Comparison of ENCODE assay signal across 9 mouse cellular contexts in genomic region chr11:97511661-97512369, GRCm38 (mm10). TPM values are rescaled to one million over a fixed set of nuclear protein-coding genes. Genes with fewer than 3 reads are reported as not detected.
DNase-seq lines count a peak whose midpoint lies in the region; ATAC-seq and TF ChIP-seq lines count a peak whose summit lies in the region.
"Had no signal": no experiment of that assay in that cellular context is flagged by ENCODE, and none has a peak within 500 bp of the region (broad histone marks: within the 10 kb centered on the region; RNA-seq: fewer than 3 reads in every experiment).

No protein-coding gene starts in this region.

- no peak for TF ChIP-seq CTCF in midbrain, postnatal 0 days (IDR thresholded peaks at IDR 0.05)
- TF ChIP-seq CTCF in gastrocnemius, adult 2 months (IDR thresholded peaks at IDR 0.05) = no peak
- no peak for TF ChIP-seq CTCF in hindbrain, postnatal 0 days (IDR thresholded peaks at IDR 0.05; ENCODE audit: low read depth)

- H3K27ac ChIP-seq in midbrain, embryonic 12.5 days (replicated peaks) = 0 out of 2 replicates have a peak overlapping the region, but pooled peaks have one; percentile 43
- no peak overlapping the region for H3K27ac ChIP-seq in midbrain, postnatal 0 days (ENCODE audit: low read depth, low read length)
- peak overlapping the region; percentile 64 for H3K27ac ChIP-seq in gastrocnemius, adult 2 months
- H3K27ac ChIP-seq in hindbrain, postnatal 0 days = peak overlapping the region; percentile 37; the same call in 1 of the 2 replicates
- peak overlapping the region; percentile 65 for H3K27ac ChIP-seq in liver, embryonic 15.5 days (replicated peaks)

- no peak overlapping the region for H3K9ac ChIP-seq in midbrain, embryonic 12.5 days (replicated peaks)
- H3K9ac ChIP-seq in midbrain, postnatal 0 days (replicated peaks; ENCODE audit: low read length, poor library complexity, severe bottlenecking) = no peak overlapping the region
- no peak overlapping the region for H3K9ac ChIP-seq in hindbrain, postnatal 0 days (replicated peaks; ENCODE audit: low read length)
- peak overlapping the region; percentile 25; the same call in 1 of the 2 replicates for H3K9ac ChIP-seq in liver, embryonic 15.5 days

- DNase-seq in midbrain, postnatal 0 days (ENCODE audit: low spot score) = no peak
- DNase-seq in gastrocnemius, adult 2 months = peak; percentile 52
- peak; percentile 35 for DNase-seq in hindbrain, postnatal 0 days (ENCODE audit: low spot score)
- DNase-seq in spleen, postnatal 36 days (ENCODE audit: low spot score in 2 of 2) = peak; percentile 71 to 79
- no peak for DNase-seq in layer of hippocampus, postnatal 10 days (ENCODE audit: low spot score in 2 of 2)
- DNase-seq in left cerebral cortex, adult 8-10 months (ENCODE audit: low spot score in 2 of 2) = no peak

- ATAC-seq in midbrain, embryonic 12.5 days (ENCODE audit: low FRiP score, low read depth) = no peak
- no peak for ATAC-seq in midbrain, postnatal 0 days (ENCODE audit: low FRiP score)
- ATAC-seq in hindbrain, postnatal 0 days = 0 out of 2 replicates have a peak, but pooled peaks have one; percentile 25
- ATAC-seq in liver, embryonic 15.5 days (ENCODE audit: insufficient read depth) = no peak

- H3K4me2 ChIP-seq in midbrain, embryonic 12.5 days (replicated peaks) = no peak overlapping the region
- no peak overlapping the region; the same call in 1 of the 2 replicates for H3K4me2 ChIP-seq in midbrain, postnatal 0 days (ENCODE audit: low read depth, low read length, poor library complexity, severe bottlenecking)
- no peak overlapping the region for H3K4me2 ChIP-seq in hindbrain, postnatal 0 days (ENCODE audit: low read depth, low read length)
- peak overlapping the region; percentile 65 for H3K4me2 ChIP-seq in liver, embryonic 15.5 days

- H3K4me1 ChIP-seq in midbrain, embryonic 12.5 days = peaks cover 22% of the 10 kb centered on the region
- 0 out of 2 replicates have a peak, but pooled peaks cover 7% of the 10 kb centered on the region for H3K4me1 ChIP-seq in midbrain, postnatal 0 days (ENCODE audit: insufficient read depth, low read length)
- H3K4me1 ChIP-seq in hindbrain, postnatal 0 days (ENCODE audit: insufficient read depth, low read length) = 0 out of 2 replicates have a peak, but pooled peaks cover 4% of the 10 kb centered on the region
- peaks cover 20% of the 10 kb centered on the region for H3K4me1 ChIP-seq in liver, embryonic 15.5 days (replicated peaks)

- no peaks in the 10 kb centered on the region for H3K27me3 ChIP-seq in midbrain, embryonic 12.5 days
- H3K27me3 ChIP-seq in midbrain, postnatal 0 days (ENCODE audit: insufficient read depth, low read length) = no peaks in the 10 kb centered on the region
- no peaks in the 10 kb centered on the region for H3K27me3 ChIP-seq in hindbrain, postnatal 0 days (ENCODE audit: insufficient read depth, low read length)
- H3K27me3 ChIP-seq in liver, embryonic 15.5 days = peaks cover 8% of the 10 kb centered on the region; the same call in 1 of the 2 replicates

- H3K4me3 ChIP-seq in midbrain, embryonic 12.5 days = no peak overlapping the region
- no peak overlapping the region for H3K4me3 ChIP-seq in midbrain, postnatal 0 days (ENCODE audit: low read depth, low read length)
- H3K4me3 ChIP-seq in gastrocnemius, adult 2 months = peak overlapping the region; percentile 57
- H3K4me3 ChIP-seq in hindbrain, postnatal 0 days (ENCODE audit: low read length) = no peak overlapping the region
- H3K4me3 ChIP-seq in liver, embryonic 15.5 days (replicated peaks) = peak overlapping the region; percentile 48

- intact Hi-C loops in gastrocnemius, adult 2 months (cut with DNase I) = no loop called here

- WGBS in midbrain, embryonic 12.5 days = 52% methylated on average over 13 of the region's 13 CpGs
- WGBS in midbrain, postnatal 0 days = 48% methylated on average over 13 of the region's 13 CpGs
- 29% methylated on average over 13 of the region's 13 CpGs for WGBS in hindbrain, postnatal 0 days
- WGBS in liver, embryonic 15.5 days (ENCODE audit: insufficient replicate concordance) = 12% methylated on average over 13 of the region's 13 CpGs

- H3K9me3 ChIP-seq in midbrain, embryonic 12.5 days = no peaks in the 10 kb centered on the region
- no peaks in the 10 kb centered on the region for H3K9me3 ChIP-seq in midbrain, postnatal 0 days (ENCODE audit: low read length)
- no peaks in the 10 kb centered on the region for H3K9me3 ChIP-seq in hindbrain, postnatal 0 days (ENCODE audit: low read length)
- no peaks in the 10 kb centered on the region for H3K9me3 ChIP-seq in liver, embryonic 15.5 days (replicated peaks)

- peaks cover 24% of the 10 kb centered on the region for H3K36me3 ChIP-seq in midbrain, embryonic 12.5 days
- peaks cover 14% of the 10 kb centered on the region for H3K36me3 ChIP-seq in midbrain, postnatal 0 days (ENCODE audit: insufficient read depth, low read length)
- H3K36me3 ChIP-seq in hindbrain, postnatal 0 days (ENCODE audit: insufficient read depth, low read length) = peaks cover 6% of the 10 kb centered on the region; the same call in 1 of the 2 replicates
- H3K36me3 ChIP-seq in liver, embryonic 15.5 days (replicated peaks) = no peaks in the 10 kb centered on the region

RNA-seq across cellular contexts. Expression of gene 4933428G20Rik, which starts 11.7 kb away (rescaled TPM):
- polyA plus RNA-seq in midbrain, embryonic 12.5 days (2016; fragmentation: Nextera tagmentation; extraction: Ambion mirVana) = 0.77 and 0.84 TPM in 2 replicates
- total RNA-seq in midbrain, postnatal 0 days (2014; rRNA removed) = 0.28 TPM in 1 of 2 replicates, not detected in the other
- polyA plus RNA-seq in midbrain, postnatal 0 days (2015; fragmentation: Nextera tagmentation; extraction: Ambion mirVana) = 0.34 and 0.91 TPM in 2 replicates
- total RNA-seq in gastrocnemius, adult 2 months (2021) = not detected
- 0.43 TPM in 1 of 2 replicates, not detected in the other for total RNA-seq in hindbrain, postnatal 0 days (2014; rRNA removed)
- 0.48 and 1.1 TPM in 2 replicates for polyA plus RNA-seq in hindbrain, postnatal 0 days (2015; fragmentation: Nextera tagmentation; extraction: Ambion mirVana)
- 0.39 and 0.61 TPM in 2 replicates for polyA plus RNA-seq in liver, embryonic 15.5 days (2015; fragmentation: Nextera tagmentation; extraction: Ambion mirVana)
- total RNA-seq in layer of hippocampus, postnatal 10 days (2021) = under 1 TPM in 1 of 2 experiments, not detected in 1; 0.22 TPM
- not detected for total RNA-seq in left cerebral cortex, adult 8-10 months (2022)
- total RNA-seq: common myeloid progenitor, adult 5-6 weeks had no signal

Comparison
In these comparisons a context has a peak if more than half of its experiments do, and no peak if none do; other contexts are left out.
1. H3K4me3 ChIP-seq: peak in gastrocnemius, adult 2 months (single experiment) and liver, embryonic 15.5 days (single experiment); none in midbrain, embryonic 12.5 days (single experiment), midbrain, postnatal 0 days (single experiment) and hindbrain, postnatal 0 days (single experiment).
2. DNase-seq: peak in gastrocnemius, adult 2 months (single experiment), hindbrain, postnatal 0 days (single experiment) and spleen, postnatal 36 days (2 of 2); none in midbrain, postnatal 0 days (single experiment), layer of hippocampus, postnatal 10 days (0 of 2) and left cerebral cortex, adult 8-10 months (0 of 2).